Mouse (Mus musculus) midbrain, embryonic 14.5 days (tissue): ENCODE measurements around the gene Akr1b3. TPM values are rescaled to one million over a fixed set of nuclear protein-coding genes. Genes with fewer than 3 reads are reported as not detected.
A peak's percentile ranks its signal among the peaks of the same experiment; 100 is the strongest.
"Not testable (repeated sequence)": the region's sequence is repeated elsewhere in the genome, so short reads cannot be mapped to it uniquely, and the experiment has no call there.

Source experiments
- ATAC-seq: fragments of 200-750 bp; cut with Nextera tagmentation; 2 replicates; pipeline ENCODE4 v1.8.0; 2017; ENCODE audit warnings: moderate number of reproducible peaks, moderate library complexity; ENCODE audit not compliant: low FRiP score, low TSS enrichment
- DNase-seq: peaks from one replicate; pipeline ENCODE4 v3.0.0-alpha.2; 2015
- H3K27ac ChIP-seq: fragments of 300-500 bp; sonication (generic); replicated peaks from 2 replicates; pipeline ENCODE4 v1.5.1; 2014; ENCODE audit warnings: mild to moderate bottlenecking, low read depth, low read length, moderate library complexity
- H3K27me3 ChIP-seq: fragments of 300-500 bp; sonication (generic); 2 replicates; pipeline ENCODE4 v1.6.1; 2014; ENCODE audit warnings: low read length, control low read depth, mixed read lengths; ENCODE audit not compliant: control insufficient read depth, insufficient read depth
- H3K36me3 ChIP-seq: fragments of 300-500 bp; sonication (generic); 2 replicates; pipeline ENCODE4 v1.6.1; 2014; ENCODE audit warnings: low read length, control low read depth; ENCODE audit not compliant: control insufficient read depth, insufficient read depth
- H3K4me1 ChIP-seq: fragments of 300-500 bp; sonication (generic); 2 replicates; pipeline ENCODE4 v1.6.1; 2014; ENCODE audit warnings: mild to moderate bottlenecking, antibody characterized with exemption, low read length, control low read depth; ENCODE audit not compliant: control insufficient read depth, insufficient read depth
- H3K4me2 ChIP-seq: fragments of 300-500 bp; sonication (generic); 2 replicates; pipeline ENCODE4 v1.6.1; 2014; ENCODE audit warnings: mild to moderate bottlenecking, low read length, moderate library complexity
- H3K4me3 ChIP-seq: fragments of 300-500 bp; sonication (generic); replicated peaks from 2 replicates; pipeline ENCODE4 v1.5.1; 2014; ENCODE audit warnings: low read depth, low read length
- H3K9ac ChIP-seq: fragments of 300-500 bp; sonication (generic); replicated peaks from 2 replicates; pipeline ENCODE4 v1.6.1; 2014; ENCODE audit warnings: mild to moderate bottlenecking, low read length, moderate library complexity
- H3K9me3 ChIP-seq: fragments of 300-500 bp; sonication (generic); 2 replicates; pipeline ENCODE4 v1.6.1; 2016; ENCODE audit warnings: low read length, control low read depth, mixed read lengths; ENCODE audit not compliant: control insufficient read depth
- WGBS: fragments of 180-500 bp; shearing (Covaris S2); extraction: QIAGEN DNeasy Blood & Tissue Kit; methylation state at CpG from one replicate; pipeline ENCODE4 v1.1.7; 2014; 5-methylcytosine and 5-hydroxymethylcytosine counted together
- polyA plus RNA-seq: library from polyadenylated mRNA; unstranded; fragments of >200 nt; fragmentation: Nextera tagmentation; extraction: Ambion mirVana; gene quantifications from 2 replicates; pipeline ENCODE4 v1.2.1, GENCODE M21; 2014

Akr1b3 gene
- polyA plus RNA-seq, 1 experiment from 2014 or later, result 106 TPM

- H3K27ac ChIP-seq, result no peak overlapping the region
- no peak overlapping the region for H3K4me3 ChIP-seq
- no peaks in the 10 kb centered on the region for H3K9me3 ChIP-seq
- DNase-seq (no peak), ATAC-seq (no peak)
- WGBS, result 88% methylated on average over 2 of the region's 2 CpGs
- H3K4me2 ChIP-seq, result no peak overlapping the region
- no peaks in the 10 kb centered on the region for H3K36me3 ChIP-seq
- no peaks in the 10 kb centered on the region for H3K4me1 ChIP-seq
- no peak overlapping the region for H3K9ac ChIP-seq
- no peaks in the 10 kb centered on the region for H3K27me3 ChIP-seq
These were observed 20.5 kb upstream of the Akr1b3 start for GRCm38 (mm10) chr6:34337799-34338198.

- no peak for DNase-seq
- Histone ChIP-seq H3K4me3 (no peak overlapping the region), H3K9ac (no peak overlapping the region), H3K27me3 (no peaks in the 10 kb centered on the region), H3K36me3 (no peaks in the 10 kb centered on the region), H3K27ac (no peak overlapping the region), H3K4me2 (no peak overlapping the region), H3K9me3 (no peaks in the 10 kb centered on the region), H3K4me1 (no peaks in the 10 kb centered on the region)
- no peak for ATAC-seq
- 93% methylated on average over 5 of the region's 5 CpGs for WGBS
These were observed 17.4 kb upstream of the Akr1b3 start for GRCm38 (mm10) chr6:34334673-34335072.

- not testable (repeated sequence) for H3K36me3 ChIP-seq, H3K4me1 ChIP-seq, H3K9me3 ChIP-seq, DNase-seq, H3K4me2 ChIP-seq, H3K4me3 ChIP-seq, H3K27me3 ChIP-seq, H3K27ac ChIP-seq, H3K9ac ChIP-seq, ATAC-seq
- WGBS, result 84% methylated on average over 12 of the region's 12 CpGs
These were observed 14.5 kb upstream of the Akr1b3 start for GRCm38 (mm10) chr6:34331804-34332203.

- no peak overlapping the region for H3K4me2 ChIP-seq
- 82% methylated on average over 5 of the region's 5 CpGs for WGBS
- no peak for ATAC-seq
These were observed 14.1 kb upstream of the Akr1b3 start for GRCm38 (mm10) chr6:34331379-34331778.

GRCm38 (mm10) chr6:34322121-34322520 is 4.8 kb upstream of the Akr1b3 start:
- ATAC-seq, result no peak
- Histone ChIP-seq H3K4me1 (no peaks in the 10 kb centered on the region), H3K9me3 (no peaks in the 10 kb centered on the region), H3K36me3 (no peaks in the 10 kb centered on the region), H3K27ac (no peak overlapping the region), H3K4me3 (no peak overlapping the region), H3K9ac (no peak overlapping the region), H3K4me2 (no peak overlapping the region), H3K27me3 (no peaks in the 10 kb centered on the region)
- WGBS, result 96% methylated on average over 7 of the region's 7 CpGs
- no peak for DNase-seq

More at GRCm38 (mm10) chr6:34331379-34331778, 14.1 kb upstream of the Akr1b3 start:
- Histone ChIP-seq H3K27ac (no peak overlapping the region), H3K9me3 (no peaks in the 10 kb centered on the region), H3K36me3 (no peaks in the 10 kb centered on the region), H3K27me3 (no peaks in the 10 kb centered on the region), H3K4me1 (no peaks in the 10 kb centered on the region), H3K4me3 (no peak overlapping the region), H3K9ac (no peak overlapping the region)
- no peak for DNase-seq

- ATAC-seq (no peak), DNase-seq (no peak)
- Histone ChIP-seq H3K27ac (no peak overlapping the region), H3K27me3 (no peaks in the 10 kb centered on the region), H3K4me1 (no peaks in the 10 kb centered on the region), H3K9ac (no peak overlapping the region), H3K4me2 (no peak overlapping the region), H3K36me3 (no peaks in the 10 kb centered on the region), H3K9me3 (no peaks in the 10 kb centered on the region), H3K4me3 (no peak overlapping the region)
- 74% methylated on average over 6 of the region's 6 CpGs for WGBS
These were observed 1.4 kb upstream of the Akr1b3 start for GRCm38 (mm10) chr6:34318636-34319035.

GRCm38 (mm10) chr6:34318172-34318571 is 894 bp upstream of the Akr1b3 start:
- H3K27ac ChIP-seq, result no peak overlapping the region
- no peaks in the 10 kb centered on the region for H3K4me1 ChIP-seq
- H3K9me3 ChIP-seq, result no peaks in the 10 kb centered on the region
- DNase-seq (peak; percentile 29), ATAC-seq (no peak)
- no peak overlapping the region for H3K4me3 ChIP-seq
- no peaks in the 10 kb centered on the region for H3K36me3 ChIP-seq
- 57% methylated on average over 5 of the region's 5 CpGs for WGBS
- H3K27me3 ChIP-seq, result no peaks in the 10 kb centered on the region
- H3K9ac ChIP-seq, result no peak overlapping the region
- no peak overlapping the region for H3K4me2 ChIP-seq

GRCm38 (mm10) chr6:34313921-34314320 is 3.4 kb downstream of the Akr1b3 start:
- Histone ChIP-seq H3K27ac (no peak overlapping the region), H3K9ac (no peak overlapping the region), H3K9me3 (no peaks in the 10 kb centered on the region), H3K27me3 (no peaks in the 10 kb centered on the region), H3K36me3 (peaks cover 14% of the 10 kb centered on the region), H3K4me2 (no peak overlapping the region), H3K4me3 (no peak overlapping the region), H3K4me1 (no peaks in the 10 kb centered on the region)
- WGBS, result 96% methylated on average over 2 of the region's 2 CpGs
- ATAC-seq (no peak), DNase-seq (no peak)

- Histone ChIP-seq H3K9me3 (no peaks in the 10 kb centered on the region), H3K4me2 (no peak overlapping the region), H3K27me3 (no peaks in the 10 kb centered on the region), H3K4me3 (no peak overlapping the region), H3K36me3 (peaks cover 19% of the 10 kb centered on the region), H3K27ac (no peak overlapping the region), H3K4me1 (no peaks in the 10 kb centered on the region), H3K9ac (no peak overlapping the region)
- 84% methylated on average over 9 of the region's 9 CpGs for WGBS
- ATAC-seq (no peak), DNase-seq (no peak)
These were observed 3.9 kb downstream of the Akr1b3 start for GRCm38 (mm10) chr6:34313386-34313785.
